Mouse (Mus musculus) liver, adult 2 months (tissue): Measurements from ENCODE around the gene Nmi.

ENCODE experiments used
- CTCF ChIP-seq: fragments of 200-500 bp; IDR thresholded peaks from 2 replicates; pipeline ENCODE4 v1.5.1; 2011; ENCODE audit warnings: low read depth, low read length, control low read depth
- POLR2A ChIP-seq: fragments of 200-500 bp; IDR thresholded peaks from 2 replicates; pipeline ENCODE4 v1.6.1; 2011; ENCODE audit warnings: low read length, control low read depth; ENCODE audit not compliant: insufficient read depth; ENCODE audit errors: extremely low read depth

GRCm38 (mm10) chr2:51948105-51948830 is 25.0 kb downstream of the Nmi start:
- TF ChIP-seq CTCF (no peak), POLR2A (no peak)
